Mouse (Mus musculus) heart, postnatal 0 days (tissue): Measurements from ENCODE around the gene Fyb. TPM values are rescaled to one million over a fixed set of nuclear protein-coding genes. Genes with fewer than 3 reads are reported as not detected.

ENCODE experiments used
- ATAC-seq: fragments of 200-750 bp; cut with Nextera tagmentation; 2 replicates; pipeline ENCODE4 v1.8.0; 2017; ENCODE audit warnings: low read depth, moderate number of reproducible peaks, moderate library complexity; ENCODE audit not compliant: insufficient read depth
- DNase-seq: peaks from one replicate; pipeline ENCODE4 v3.0.0-alpha.2; 2016; ENCODE audit warnings: low spot score
- H3K27ac ChIP-seq: fragments of 300-500 bp; sonication (generic); 2 replicates; pipeline ENCODE4 v1.5.1; 2014; ENCODE audit warnings: low read depth, mild to moderate bottlenecking
- H3K27me3 ChIP-seq: fragments of 300-500 bp; sonication (generic); 2 replicates; pipeline ENCODE4 v1.6.1; 2014; ENCODE audit warnings: low read length, mixed read lengths; ENCODE audit not compliant: control insufficient read depth, insufficient read depth
- H3K36me3 ChIP-seq: fragments of 300-500 bp; sonication (generic); replicated peaks from 2 replicates; pipeline ENCODE4 v1.6.1; 2014; ENCODE audit warnings: low read length, mixed read lengths; ENCODE audit not compliant: control insufficient read depth, insufficient read depth
- H3K4me1 ChIP-seq: fragments of 300-500 bp; sonication (generic); 2 replicates; pipeline ENCODE4 v1.6.1; 2014; ENCODE audit warnings: antibody characterized with exemption; ENCODE audit not compliant: control insufficient read depth, insufficient read depth
- H3K4me2 ChIP-seq: fragments of 300-500 bp; sonication (generic); 2 replicates; pipeline ENCODE4 v1.6.1; 2014; ENCODE audit warnings: low read depth, mild to moderate bottlenecking, low read length, moderate library complexity
- H3K4me3 ChIP-seq: fragments of 300-500 bp; sonication (generic); 2 replicates; pipeline ENCODE4 v1.5.1; 2014; ENCODE audit warnings: low read depth, low read length
- H3K9ac ChIP-seq: fragments of 300-500 bp; sonication (generic); replicated peaks from 2 replicates; pipeline ENCODE4 v1.6.1; 2014; ENCODE audit warnings: low read depth, low read length, mixed read lengths
- H3K9me3 ChIP-seq: fragments of 300-500 bp; sonication (generic); replicated peaks from 2 replicates; pipeline ENCODE4 v1.6.1; 2016; ENCODE audit warnings: low read length; ENCODE audit not compliant: control insufficient read depth
- CTCF ChIP-seq: IDR thresholded peaks from 2 replicates; pipeline ENCODE4 v1.5.1; 2016; ENCODE audit warnings: antibody characterized with exemption, control low read depth, low read depth
- EP300 ChIP-seq: IDR thresholded peaks from 2 replicates; pipeline ENCODE4 v1.6.1; 2016; ENCODE audit warnings: antibody characterized with exemption, low read depth
- whole genome bisulfite sequencing: fragments of 180-500 bp; shearing (Covaris S2); extraction: QIAGEN DNeasy Blood & Tissue Kit; methylation state at CpG from one replicate; pipeline ENCODE4 v1.1.7; 2014; 5-methylcytosine and 5-hydroxymethylcytosine counted together
- polyA plus RNA-seq: library from polyadenylated mRNA; unstranded; fragments of >200 nt; fragmentation: Nextera tagmentation; extraction: Ambion mirVana; gene quantifications from 2 replicates; pipeline ENCODE4 v1.2.1, GENCODE M21; 2015
- total RNA-seq: library from RNA; depleted of rRNA; stranded (reverse); fragments of >200 nt; gene quantifications from 2 replicates; pipeline ENCODE4 v1.2.3, GENCODE M21; 2014; ENCODE audit warnings: low replicate concordance

The Fyb gene
- total and polyA plus RNA-seq, 2 experiments from 2014 or later, result 1.8 TPM; not detected in 1

DNA sequence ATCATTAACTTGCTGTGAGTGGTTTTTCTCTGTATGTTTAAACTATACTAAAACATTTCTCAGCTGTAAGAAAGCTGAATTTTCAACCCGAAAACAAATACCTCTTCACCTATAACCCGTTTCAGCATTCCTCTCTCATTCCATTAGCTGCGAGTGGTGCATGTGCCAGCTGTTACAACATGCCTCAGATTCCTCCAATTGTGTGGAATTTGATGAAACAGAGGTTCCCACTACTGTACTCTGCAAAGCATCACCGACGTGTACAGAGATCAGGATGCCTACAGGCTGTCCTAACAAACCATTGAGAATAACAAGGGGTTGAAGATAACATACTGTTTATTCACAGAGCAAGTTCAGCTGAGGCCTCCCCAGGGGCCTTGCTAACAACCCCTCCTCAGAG lies 143.4 kb downstream of the Fyb start:
- Histone ChIP-seq H3K4me1 (no peaks in the 10 kb centered on the region), H3K27me3 (no peaks in the 10 kb centered on the region), H3K36me3 (no peaks in the 10 kb centered on the region), H3K9me3 (no peaks in the 10 kb centered on the region), H3K9ac (no peak overlapping the region), H3K27ac (no peak overlapping the region), H3K4me3 (no peak overlapping the region), H3K4me2 (no peak overlapping the region)
- TF ChIP-seq CTCF, result no peak
- no peak for TF ChIP-seq EP300
- 22% methylated on average over 5 of the region's 5 CpGs for WGBS
- no peak for DNase-seq
- ATAC-seq, result no peak

DNA sequence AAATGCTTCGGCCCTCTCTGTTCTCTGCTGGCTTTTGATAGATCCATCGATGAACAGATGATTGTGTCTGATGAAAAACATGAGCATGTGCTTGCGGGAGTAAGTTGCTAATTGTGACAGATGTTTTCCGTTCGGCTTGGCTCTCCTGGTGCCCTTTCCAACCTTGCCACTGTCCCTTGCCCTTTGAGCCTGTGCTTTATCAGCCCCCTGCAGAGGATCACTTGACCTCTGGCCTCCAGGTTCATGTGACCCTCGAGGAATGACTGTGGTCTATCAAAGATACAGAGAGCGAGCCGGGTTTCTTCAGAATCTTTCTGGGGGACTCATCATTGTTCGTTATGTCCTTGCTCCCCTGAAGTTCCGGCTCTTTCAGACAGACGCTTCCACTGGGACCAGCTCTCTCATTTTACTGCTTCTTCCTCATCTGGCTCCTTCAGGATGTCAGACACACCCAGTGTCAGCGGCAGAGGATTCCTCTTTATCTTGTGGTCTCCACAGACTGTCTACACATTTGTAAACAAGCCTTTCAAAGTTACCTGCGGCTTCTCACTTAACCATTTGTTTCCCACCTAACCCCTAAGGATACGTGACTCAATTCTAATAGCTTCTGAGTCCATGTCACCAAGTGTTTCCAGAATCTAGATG lies 146.3 kb downstream of the Fyb start:
- ATAC-seq, result no peak
- Histone ChIP-seq H3K27me3 (no peaks in the 10 kb centered on the region), H3K36me3 (no peaks in the 10 kb centered on the region), H3K27ac (no peak overlapping the region), H3K9ac (no peak overlapping the region), H3K4me1 (no peaks in the 10 kb centered on the region), H3K4me3 (no peak overlapping the region), H3K4me2 (no peak overlapping the region), H3K9me3 (no peaks in the 10 kb centered on the region)
- TF ChIP-seq EP300, result no peak
- TF ChIP-seq CTCF, result no peak
- WGBS, result 28% methylated on average over 14 of the region's 14 CpGs
- DNase-seq, result no peak

GRCm38 (mm10) chr15:6678479-6678878 lies 155.8 kb downstream of the Fyb start:
- no peaks in the 10 kb centered on the region for H3K9me3 ChIP-seq
- ATAC-seq (no peak), DNase-seq (no peak)
- TF ChIP-seq EP300 (no peak), CTCF (no peak)
- no peak overlapping the region for H3K4me3 ChIP-seq
- no peak overlapping the region for H3K9ac ChIP-seq
- no peak overlapping the region for H3K27ac ChIP-seq
- 81% methylated on average over 2 of the region's 2 CpGs for WGBS
- H3K4me2 ChIP-seq, result no peak overlapping the region
- H3K27me3 ChIP-seq, result no peaks in the 10 kb centered on the region
- no peaks in the 10 kb centered on the region for H3K4me1 ChIP-seq
- H3K36me3 ChIP-seq, result no peaks in the 10 kb centered on the region

- DNase-seq (no peak), ATAC-seq (no peak)
- Histone ChIP-seq H3K4me3 (no peak overlapping the region), H3K4me1 (no peaks in the 10 kb centered on the region), H3K36me3 (no peaks in the 10 kb centered on the region), H3K27me3 (no peaks in the 10 kb centered on the region), H3K9me3 (no peaks in the 10 kb centered on the region), H3K4me2 (no peak overlapping the region), H3K27ac (no peak overlapping the region), H3K9ac (no peak overlapping the region)
- TF ChIP-seq CTCF (peak; percentile 29; the same call in 1 of the 2 replicates), EP300 (no peak)
- 70% methylated on average over 2 of the region's 2 CpGs for WGBS
Observed at GRCm38 (mm10) chr15:6702164-6702563, 179.5 kb downstream of the Fyb start.

- H3K9me3 ChIP-seq, result no peaks in the 10 kb centered on the region
- WGBS, result 44% methylated on average over 7 of the region's 7 CpGs
- H3K4me2 ChIP-seq, result no peak overlapping the region
- no peak overlapping the region for H3K4me3 ChIP-seq
- H3K27me3 ChIP-seq, result no peaks in the 10 kb centered on the region
- ATAC-seq (no peak), DNase-seq (no peak)
- no peak overlapping the region for H3K27ac ChIP-seq
- no peak overlapping the region for H3K9ac ChIP-seq
- peaks cover 12% of the 10 kb centered on the region for H3K4me1 ChIP-seq
- H3K36me3 ChIP-seq, result no peaks in the 10 kb centered on the region
- no peak for TF ChIP-seq EP300
- TF ChIP-seq CTCF, result no peak
Observed at GRCm38 (mm10) chr15:6705351-6705901, 182.8 kb downstream of the Fyb start.

DNA sequence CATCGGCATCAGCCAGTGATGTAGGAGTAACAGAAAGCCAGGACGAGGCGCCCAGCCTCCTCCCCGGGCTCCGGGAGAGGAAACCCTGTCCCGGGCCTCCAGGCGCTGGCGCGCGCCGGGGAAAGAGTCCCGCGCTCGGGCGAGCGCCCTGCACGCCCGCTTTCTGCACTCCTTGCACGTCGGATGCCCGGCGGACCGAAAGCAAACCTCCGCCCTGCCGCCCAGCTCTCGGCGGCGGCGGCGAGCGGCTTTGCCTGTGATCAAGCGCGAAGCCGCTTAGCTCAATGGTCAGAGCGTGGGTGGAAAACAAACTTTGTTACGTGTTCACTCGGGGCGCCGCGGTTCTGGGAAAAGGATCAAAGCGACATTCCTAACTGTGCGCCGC lies 184.9 kb downstream of the Fyb start:
- Histone ChIP-seq H3K27me3 (no peaks in the 10 kb centered on the region), H3K4me3 (peak overlapping the region; percentile 95), H3K4me2 (peak overlapping the region; percentile 98), H3K9me3 (no peaks in the 10 kb centered on the region), H3K9ac (peak overlapping the region; percentile 99), H3K27ac (peak overlapping the region; percentile 98), H3K4me1 (peaks cover 12% of the 10 kb centered on the region), H3K36me3 (no peaks in the 10 kb centered on the region)
- under 1% methylated on average over 43 of the region's 43 CpGs for WGBS
- ATAC-seq, result peak; percentile 54
- DNase-seq, result peak; percentile 61
- TF ChIP-seq EP300, result no peak
- TF ChIP-seq CTCF, result no peak
